In the genomic region with DNA sequence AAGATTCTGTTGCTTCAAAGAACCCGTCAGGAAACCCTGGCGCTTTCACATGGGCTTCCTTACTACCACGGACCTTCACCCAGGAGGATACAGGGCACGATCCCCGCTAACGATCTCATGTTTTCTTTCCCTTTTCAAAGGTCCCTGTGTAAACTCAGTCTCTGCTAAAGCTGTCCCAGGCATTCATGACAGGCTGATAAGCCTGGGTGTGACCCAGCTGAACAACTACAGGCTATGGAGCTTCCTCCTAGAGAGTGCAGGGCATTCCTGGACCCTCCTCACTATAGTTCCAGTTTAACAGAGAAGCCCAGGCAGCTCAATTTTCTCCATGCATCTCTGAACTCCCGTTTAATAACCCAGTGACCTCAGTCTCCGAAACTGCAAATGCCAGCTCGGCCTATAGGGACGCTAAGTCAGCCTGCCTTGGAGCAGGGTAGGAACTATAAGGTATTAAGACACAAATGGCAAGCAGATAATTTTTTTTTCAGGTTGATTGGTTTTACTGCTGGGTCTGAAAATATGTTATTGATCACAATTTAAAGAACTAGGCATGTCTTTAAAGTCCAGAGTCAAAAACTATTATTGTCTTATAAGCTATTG, we compare ENCODE assay signal across 10 mouse cellular contexts. TPM values are rescaled to one million over a fixed set of nuclear protein-coding genes. Genes with fewer than 3 reads are reported as not detected.
DNase-seq lines count a peak whose midpoint lies in the region; ATAC-seq and TF ChIP-seq lines count a peak whose summit lies in the region.
"Had no signal": no experiment of that assay in that cellular context is flagged by ENCODE, and none has a peak within 500 bp of the region (broad histone marks: within the 10 kb centered on the region; RNA-seq: fewer than 3 reads in every experiment).

No protein-coding gene starts in this region.

- WGBS in kidney, postnatal 0 days = 52% methylated on average over 10 of the region's 10 CpGs
- 49% methylated on average over 10 of the region's 10 CpGs for WGBS in heart, embryonic 16.5 days
- WGBS in liver, postnatal 0 days (ENCODE audit: insufficient replicate concordance) = 55% methylated on average over 10 of the region's 10 CpGs
- WGBS in hindbrain, embryonic 12.5 days = 73% methylated on average over 10 of the region's 10 CpGs

- H3K9ac ChIP-seq in kidney, postnatal 0 days (ENCODE audit: low read depth, low read length) = no peak overlapping the region
- 0 out of 2 replicates have a peak overlapping the region, but pooled peaks have one; percentile 47 for H3K9ac ChIP-seq in heart, embryonic 16.5 days (ENCODE audit: low read length)
- no peak overlapping the region for H3K9ac ChIP-seq in liver, postnatal 0 days (replicated peaks)
- H3K9ac ChIP-seq in hindbrain, embryonic 12.5 days = no peak overlapping the region
- H3K9ac ChIP-seq: embryonic facial prominence, embryonic 13.5 days; midbrain, embryonic 12.5 days; neural tube, embryonic 13.5 days had no signal

- no peak overlapping the region for H3K4me2 ChIP-seq in kidney, postnatal 0 days (ENCODE audit: low read length)
- H3K4me2 ChIP-seq in heart, embryonic 16.5 days (ENCODE audit: low read depth, low read length) = no peak overlapping the region
- H3K4me2 ChIP-seq in liver, postnatal 0 days (ENCODE audit: low read depth, low read length) = no peak overlapping the region
- H3K4me2 ChIP-seq in hindbrain, embryonic 12.5 days (replicated peaks) = no peak overlapping the region
- H3K4me2 ChIP-seq: embryonic facial prominence, embryonic 13.5 days; midbrain, embryonic 12.5 days; neural tube, embryonic 13.5 days had no signal

- no peak for ATAC-seq in kidney, postnatal 0 days (replicated peaks; ENCODE audit: low FRiP score, low read depth)
- peak; percentile 42; the same call in 1 of the 2 replicates for ATAC-seq in heart, embryonic 16.5 days (replicated peaks; ENCODE audit: extremely low read depth, insufficient read depth, low FRiP score)
- ATAC-seq in liver, postnatal 0 days = peak; percentile 44
- ATAC-seq in hindbrain, embryonic 12.5 days (ENCODE audit: low FRiP score) = no peak

- no peak overlapping the region for H3K27ac ChIP-seq in kidney, postnatal 0 days
- peak overlapping the region; percentile 10; the same call in 1 of the 2 replicates for H3K27ac ChIP-seq in brown adipose tissue, adult 24 weeks (replicated peaks; ENCODE audit: low read depth, low read length)
- peak overlapping the region; percentile 7; the same call in 1 of the 2 replicates for H3K27ac ChIP-seq in heart, embryonic 16.5 days (ENCODE audit: low read length)
- H3K27ac ChIP-seq in liver, postnatal 0 days (ENCODE audit: low read depth) = no peak overlapping the region
- no peak overlapping the region for H3K27ac ChIP-seq in hindbrain, embryonic 12.5 days
- H3K27ac ChIP-seq: embryonic facial prominence, embryonic 13.5 days; midbrain, embryonic 12.5 days; neural tube, embryonic 13.5 days had no signal

- peak; percentile 17; the same call in 1 of the 2 replicates for TF ChIP-seq CTCF in kidney, postnatal 0 days (IDR thresholded peaks at IDR 0.05; ENCODE audit: low read depth)
- TF ChIP-seq CTCF in liver, postnatal 0 days (IDR thresholded peaks at IDR 0.05; ENCODE audit: low read depth) = no peak

- H3K27me3 ChIP-seq in kidney, postnatal 0 days (ENCODE audit: insufficient read depth, low read length) = no peaks in the 10 kb centered on the region
- no peaks in the 10 kb centered on the region for H3K27me3 ChIP-seq in heart, embryonic 16.5 days (ENCODE audit: control insufficient read depth, insufficient read depth, low read length)
- no peaks in the 10 kb centered on the region for H3K27me3 ChIP-seq in liver, postnatal 0 days (ENCODE audit: insufficient read depth, low read length)
- no peaks in the 10 kb centered on the region for H3K27me3 ChIP-seq in hindbrain, embryonic 12.5 days
- H3K27me3 ChIP-seq: embryonic facial prominence, embryonic 13.5 days; midbrain, embryonic 12.5 days; neural tube, embryonic 13.5 days had no signal

- H3K9me3 ChIP-seq in kidney, postnatal 0 days (replicated peaks; ENCODE audit: low read length) = no peaks in the 10 kb centered on the region
- no peaks in the 10 kb centered on the region for H3K9me3 ChIP-seq in heart, embryonic 16.5 days (replicated peaks; ENCODE audit: control insufficient read depth, low read length)
- H3K9me3 ChIP-seq in liver, postnatal 0 days (ENCODE audit: low read length) = no peaks in the 10 kb centered on the region
- no peaks in the 10 kb centered on the region for H3K9me3 ChIP-seq in hindbrain, embryonic 12.5 days (replicated peaks)
- H3K9me3 ChIP-seq: embryonic facial prominence, embryonic 13.5 days; midbrain, embryonic 12.5 days; neural tube, embryonic 13.5 days had no signal

- no peaks in the 10 kb centered on the region for H3K4me1 ChIP-seq in kidney, postnatal 0 days (replicated peaks; ENCODE audit: insufficient read depth, low read length)
- peaks cover 29% of the 10 kb centered on the region for H3K4me1 ChIP-seq in brown adipose tissue, adult 24 weeks (ENCODE audit: control insufficient read depth, insufficient read depth, insufficient read length, low read length)
- H3K4me1 ChIP-seq in heart, embryonic 16.5 days (ENCODE audit: control insufficient read depth, insufficient read depth, low read length) = peaks cover 11% of the 10 kb centered on the region
- H3K4me1 ChIP-seq in liver, postnatal 0 days (ENCODE audit: insufficient read depth) = peaks cover 15% of the 10 kb centered on the region
- no peaks in the 10 kb centered on the region; the same call in 1 of the 2 replicates for H3K4me1 ChIP-seq in hindbrain, embryonic 12.5 days
- H3K4me1 ChIP-seq: embryonic facial prominence, embryonic 13.5 days; midbrain, embryonic 12.5 days; neural tube, embryonic 13.5 days had no signal

- no peak overlapping the region for H3K4me3 ChIP-seq in kidney, postnatal 0 days (replicated peaks; ENCODE audit: low read depth, low read length)
- H3K4me3 ChIP-seq in brown adipose tissue, adult 24 weeks (ENCODE audit: insufficient read depth, low read depth, low read length) = no peak overlapping the region
- no peak overlapping the region for H3K4me3 ChIP-seq in heart, embryonic 16.5 days (ENCODE audit: low read length)
- H3K4me3 ChIP-seq in liver, postnatal 0 days (ENCODE audit: low read depth, low read length) = no peak overlapping the region
- H3K4me3 ChIP-seq in hindbrain, embryonic 12.5 days = no peak overlapping the region
- H3K4me3 ChIP-seq: embryonic facial prominence, embryonic 13.5 days; midbrain, embryonic 12.5 days; neural tube, embryonic 13.5 days had no signal

- no peaks in the 10 kb centered on the region for H3K36me3 ChIP-seq in kidney, postnatal 0 days (ENCODE audit: insufficient read depth, low read length)
- H3K36me3 ChIP-seq in heart, embryonic 16.5 days (ENCODE audit: control insufficient read depth, insufficient read depth) = no peaks in the 10 kb centered on the region
- H3K36me3 ChIP-seq in liver, postnatal 0 days (replicated peaks; ENCODE audit: insufficient read depth, low read length) = 0 out of 2 replicates have a peak, but pooled peaks cover 2% of the 10 kb centered on the region
- H3K36me3 ChIP-seq in hindbrain, embryonic 12.5 days = no peaks in the 10 kb centered on the region

- DNase-seq in kidney, postnatal 0 days (ENCODE audit: low spot score) = no peak
- no peak for DNase-seq in kidney, adult 18-20 months
- no peak for DNase-seq in liver, postnatal 0 days
- no peak for DNase-seq in layer of hippocampus, postnatal 25 days (ENCODE audit: extremely low spot score in 1 of 2, low spot score in 1 of 2)

- TF ChIP-seq EP300 in liver, postnatal 0 days (IDR thresholded peaks at IDR 0.05; ENCODE audit: low read depth) = no peak

RNA-seq across cellular contexts. Expression of a gene that starts 41.3 kb away (rescaled TPM):
- polyA plus RNA-seq in kidney, postnatal 0 days (2015; fragmentation: Nextera tagmentation; extraction: Ambion mirVana) = 5.0 and 6.1 TPM in 2 replicates
- polyA plus RNA-seq in brown adipose tissue, adult 24 weeks (2012; ENCODE audit: insufficient read depth, insufficient read length, missing spikeins) = 37.7 and 42.9 TPM in 2 replicates
- 6.7 and 7.3 TPM in 2 replicates for polyA plus RNA-seq in heart, embryonic 16.5 days (2015; fragmentation: Nextera tagmentation; extraction: Ambion mirVana)
- polyA plus RNA-seq in liver, postnatal 0 days (2015; fragmentation: Nextera tagmentation; extraction: Ambion mirVana) = 2.2 and 3.3 TPM in 2 replicates
- polyA plus RNA-seq in hindbrain, embryonic 12.5 days (2016; fragmentation: Nextera tagmentation; extraction: Ambion mirVana) = 5.1 and 6.1 TPM in 2 replicates
- 100 to 1,000 TPM; 164 to 180 TPM for total RNA-seq in layer of hippocampus, postnatal 25 days (2021)

Comparison
In these comparisons a context has a peak if more than half of its experiments do, and no peak if none do; other contexts are left out.
1. ATAC-seq: peak in heart, embryonic 16.5 days (single experiment) and liver, postnatal 0 days (single experiment); none in kidney, postnatal 0 days (single experiment) and hindbrain, embryonic 12.5 days (single experiment).
2. H3K27ac ChIP-seq: peak in brown adipose tissue, adult 24 weeks (single experiment) and heart, embryonic 16.5 days (single experiment); none in kidney, postnatal 0 days (single experiment), liver, postnatal 0 days (single experiment) and hindbrain, embryonic 12.5 days (single experiment).